Mouse (Mus musculus): ENCODE results near the gene Olfr1113.
"Not testable (repeated sequence)": the region's sequence is repeated elsewhere in the genome, so short reads cannot be mapped to it uniquely, and the experiment has no call there.

Olfr1113 gene

GRCm38 (mm10) chr2:87208670-87209069 lies at the start of gene Olfr1113:
Gene Olfr1113, plus strand, starts transcription at chr2:87208970.
- DNase-seq: no peak

GRCm38 (mm10) chr2:87167731-87168130 lies 41.0 kb upstream of the Olfr1113 start:
- not testable (repeated sequence) for DNase-seq

- DNase-seq: no peak
These were observed 21.3 kb upstream of the Olfr1113 start, which contains the start of gene Olfr1112 for GRCm38 (mm10) chr2:87187498-87187897. Gene Olfr1112, plus strand, starts transcription at chr2:87187798.

DNA sequence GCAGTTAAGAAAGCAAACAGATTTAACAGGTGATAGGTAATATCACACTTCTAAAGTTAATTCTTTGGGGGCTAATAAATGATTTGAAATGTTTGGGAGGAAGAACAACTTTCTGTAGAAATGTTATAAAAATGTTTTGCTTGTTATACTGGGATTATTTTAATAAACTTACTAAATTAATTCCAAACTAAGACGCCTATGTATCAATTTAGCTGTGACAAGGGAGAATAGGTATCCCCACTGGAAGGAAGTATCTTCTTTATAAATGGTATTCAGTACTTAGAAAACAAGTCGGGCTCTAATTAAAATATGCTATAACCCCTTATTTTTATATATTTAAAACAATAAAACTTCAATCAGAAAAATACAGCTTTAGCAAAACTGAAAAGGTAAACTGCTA lies 38.9 kb downstream of the Olfr1113 start, which contains the start of gene Olfr1115:
Gene Olfr1115, plus strand, starts transcription at position 301 of the 400 bp plus-strand sequence.
- DNase-seq: no peak
